Mouse (Mus musculus): Measurements from ENCODE around the gene Taf5.

Gene Taf5

GRCm38 (mm10) chr19:47067096-47067882 is at the start of gene Taf5:
Taf5 (plus strand) TSS chr19:47067746.
- peak; percentile 98 for DNase-seq (ENCODE audit: low read depth, low spot score)

GRCm38 (mm10) chr19:47017831-47018230 is 49.7 kb upstream of the Taf5 start:
- DNase-seq (ENCODE audit: low read depth, low spot score) = no peak

- DNase-seq (ENCODE audit: low read depth, low spot score) = no peak
These were observed 49.2 kb upstream of the Taf5 start for GRCm38 (mm10) chr19:47018330-47018729.

GRCm38 (mm10) chr19:47019326-47019725 is 48.2 kb upstream of the Taf5 start:
- DNase-seq (ENCODE audit: low read depth, low spot score) = no peak

GRCm38 (mm10) chr19:47022709-47023108 is 44.8 kb upstream of the Taf5 start:
- no peak for DNase-seq (ENCODE audit: low read depth, low spot score)

GRCm38 (mm10) chr19:47023546-47023945 is 44.0 kb upstream of the Taf5 start:
- no peak for DNase-seq (ENCODE audit: low read depth, low spot score)

GRCm38 (mm10) chr19:47024954-47025353 is 42.6 kb upstream of the Taf5 start:
- DNase-seq (ENCODE audit: low read depth, low spot score) = no peak

- no peak for DNase-seq (ENCODE audit: low read depth, low spot score)
These were observed 41.0 kb upstream of the Taf5 start for GRCm38 (mm10) chr19:47026513-47026912.

GRCm38 (mm10) chr19:47029796-47030195 is 37.8 kb upstream of the Taf5 start:
- no peak for DNase-seq (ENCODE audit: low read depth, low spot score)

GRCm38 (mm10) chr19:47031770-47032169 is 35.8 kb upstream of the Taf5 start:
- DNase-seq (ENCODE audit: low read depth, low spot score) = no peak

GRCm38 (mm10) chr19:47034916-47035315 is 32.6 kb upstream of the Taf5 start:
- no peak for DNase-seq (ENCODE audit: low read depth, low spot score)

- DNase-seq (ENCODE audit: low read depth, low spot score) = no peak
These were observed 30.9 kb upstream of the Taf5 start for GRCm38 (mm10) chr19:47036596-47036995.

GRCm38 (mm10) chr19:47040720-47041473 is 26.6 kb upstream of the Taf5 start:
- DNase-seq (ENCODE audit: low read depth, low spot score) = no peak

GRCm38 (mm10) chr19:47043608-47044007 is 23.9 kb upstream of the Taf5 start:
- peak; percentile 41 for DNase-seq (ENCODE audit: low read depth, low spot score)

GRCm38 (mm10) chr19:47046343-47046742 is 21.2 kb upstream of the Taf5 start:
- no peak for DNase-seq (ENCODE audit: low read depth, low spot score)

GRCm38 (mm10) chr19:47047236-47047833 is 20.2 kb upstream of the Taf5 start:
- DNase-seq (ENCODE audit: low read depth, low spot score) = no peak

GRCm38 (mm10) chr19:47049061-47049460 is 18.5 kb upstream of the Taf5 start:
- DNase-seq (ENCODE audit: low read depth, low spot score) = no peak

GRCm38 (mm10) chr19:47049840-47050239 is 17.7 kb upstream of the Taf5 start:
- no peak for DNase-seq (ENCODE audit: low read depth, low spot score)

GRCm38 (mm10) chr19:47050271-47051032 is 17.1 kb upstream of the Taf5 start, which contains the start of gene Pcgf6:
Pcgf6 (minus strand) TSS chr19:47050906.
- peak; percentile 92 for DNase-seq (ENCODE audit: low read depth, low spot score)

- DNase-seq (ENCODE audit: low read depth, low spot score) = no peak
These were observed 14.6 kb upstream of the Taf5 start for GRCm38 (mm10) chr19:47052927-47053326.

GRCm38 (mm10) chr19:47053471-47053870 is 14.1 kb upstream of the Taf5 start:
- no peak for DNase-seq (ENCODE audit: low read depth, low spot score)

GRCm38 (mm10) chr19:47057684-47058083 is 9.9 kb upstream of the Taf5 start:
- no peak for DNase-seq (ENCODE audit: low read depth, low spot score)

Measured in CD4-positive helper T cell, adult 2 months (primary cell).